Comparison of ENCODE assay signal across 23 mouse cellular contexts in the genomic region with DNA sequence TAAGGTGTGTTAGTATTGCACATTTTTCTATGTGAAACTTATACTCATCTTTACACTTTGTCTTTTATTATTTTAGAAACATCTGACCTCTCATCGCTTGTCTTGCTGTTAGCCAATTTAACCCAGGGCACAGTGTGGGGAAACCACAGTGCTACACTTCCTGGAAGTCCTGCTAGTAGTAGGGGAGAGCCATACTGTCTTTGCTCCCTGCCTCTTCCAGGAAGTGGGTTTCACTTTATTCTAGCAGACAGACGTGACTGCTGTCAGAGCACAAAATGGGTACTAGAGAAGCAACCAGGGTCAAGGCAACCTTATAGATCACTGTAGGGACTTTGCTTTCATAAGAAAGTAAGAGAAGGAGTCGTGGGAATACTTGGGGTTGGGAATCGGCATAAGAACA. TPM values are rescaled to one million over a fixed set of nuclear protein-coding genes. Genes with fewer than 3 reads are reported as not detected.
DNase-seq lines count a peak whose midpoint lies in the region; ATAC-seq and TF ChIP-seq lines count a peak whose summit lies in the region.
"Had no signal": no experiment of that assay in that cellular context is flagged by ENCODE, and none has a peak within 500 bp of the region (broad histone marks: within the 10 kb centered on the region; RNA-seq: fewer than 3 reads in every experiment).

No protein-coding gene starts in this region.

- no peaks in the 10 kb centered on the region for H3K4me1 ChIP-seq in kidney, embryonic 14.5 days (ENCODE audit: control insufficient read depth, insufficient read depth, low read length)
- H3K4me1 ChIP-seq: embryonic facial prominence, embryonic 10.5 days; forebrain, embryonic 13.5 days; heart, embryonic 15.5 days; limb, embryonic 13.5 days; midbrain, embryonic 12.5 days had no signal

- H3K79me2 ChIP-seq in myocyte (ENCODE audit: control insufficient read depth, insufficient read depth), result no peaks in the 10 kb centered on the region

- no peak overlapping the region for H3ac ChIP-seq in myocyte (ENCODE audit: control insufficient read depth, insufficient read length)

- H3K4me3 ChIP-seq in myocyte, result no peak overlapping the region
- no peak overlapping the region for H3K4me3 ChIP-seq in kidney, embryonic 14.5 days (ENCODE audit: low read length)
- H3K4me3 ChIP-seq: embryonic facial prominence, embryonic 10.5 days; forebrain, embryonic 13.5 days; heart, embryonic 15.5 days; limb, embryonic 13.5 days; midbrain, embryonic 12.5 days had no signal

- no peaks in the 10 kb centered on the region for H3K9me3 ChIP-seq in kidney, embryonic 14.5 days (ENCODE audit: control insufficient read depth, low read length)
- H3K9me3 ChIP-seq: embryonic facial prominence, embryonic 10.5 days; forebrain, embryonic 13.5 days; heart, embryonic 15.5 days; limb, embryonic 13.5 days; midbrain, embryonic 12.5 days had no signal

- TF ChIP-seq POLR2A in myocyte (IDR thresholded peaks at IDR 0.05; ENCODE audit: insufficient read length, low read depth), result no peak

- H3K27ac ChIP-seq in kidney, embryonic 14.5 days (ENCODE audit: low read depth, low read length), result no peak overlapping the region
- H3K27ac ChIP-seq: embryonic facial prominence, embryonic 10.5 days; forebrain, embryonic 13.5 days; heart, embryonic 15.5 days; limb, embryonic 13.5 days; liver, embryonic 14.5 days; macrophage; midbrain, embryonic 12.5 days had no signal

- no peak for ATAC-seq in kidney, embryonic 14.5 days (ENCODE audit: low FRiP score, low TSS enrichment)
- ATAC-seq: forebrain, embryonic 13.5 days; hindbrain, embryonic 16.5 days had no signal

- peaks cover 25% of the 10 kb centered on the region for H3K27me3 ChIP-seq in myocyte (ENCODE audit: control insufficient read depth, insufficient read depth, insufficient read length)
- H3K27me3 ChIP-seq in kidney, embryonic 14.5 days (ENCODE audit: control insufficient read depth, insufficient read depth, low read length), result no peaks in the 10 kb centered on the region
- H3K27me3 ChIP-seq: forebrain, embryonic 13.5 days; limb, embryonic 13.5 days had no signal

- no peak overlapping the region for H3K9ac ChIP-seq in kidney, embryonic 14.5 days (ENCODE audit: low read depth, low read length)
- H3K9ac ChIP-seq: forebrain, embryonic 13.5 days; heart, embryonic 15.5 days; limb, embryonic 13.5 days; liver, embryonic 14.5 days; midbrain, embryonic 12.5 days had no signal

- peak; percentile 67 for DNase-seq in CD4-positive, CD25-positive, alpha-beta regulatory T cell, adult 2 months (ENCODE audit: low read depth, low spot score)
- peak; percentile 61 for DNase-seq in T-cell, adult 2 months (ENCODE audit: low spot score)
- peak; percentile 47 to 49 for DNase-seq in thymus, postnatal 10 days (ENCODE audit: low spot score in 2 of 2)
- no peak for DNase-seq in urinary bladder, postnatal 4 days (ENCODE audit: low spot score in 2 of 2)
- no peak for DNase-seq in neural tube, embryonic 10.5 days (ENCODE audit: extremely low spot score, low spot score)
- no peak for DNase-seq in right cerebral cortex, postnatal 14 days
- DNase-seq: B cell, adult 2 months; cerebellum, adult 8-10 months; gastrocnemius, postnatal 10 days; heart, postnatal 4 days; kidney, adult 2 months; kidney, postnatal 25 days; layer of hippocampus, adult 9-11 months had no signal

- 58% methylated on average over 4 of the region's 4 CpGs for WGBS in kidney, embryonic 14.5 days

- H3K4me2 ChIP-seq in myocyte (ENCODE audit: low read depth), result peak overlapping the region; percentile 34
- no peak overlapping the region for H3K4me2 ChIP-seq in kidney, embryonic 14.5 days (replicated peaks; ENCODE audit: low read depth, low read length)
- H3K4me2 ChIP-seq: forebrain, embryonic 13.5 days; heart, embryonic 15.5 days; limb, embryonic 13.5 days; midbrain, embryonic 12.5 days had no signal

- no peaks in the 10 kb centered on the region for H3K36me3 ChIP-seq in myocyte (ENCODE audit: control insufficient read depth, insufficient read depth)
- no peaks in the 10 kb centered on the region for H3K36me3 ChIP-seq in kidney, embryonic 14.5 days (ENCODE audit: control insufficient read depth, insufficient read depth, low read length)
- H3K36me3 ChIP-seq: embryonic facial prominence, embryonic 10.5 days; heart, embryonic 15.5 days; limb, embryonic 13.5 days; midbrain, embryonic 12.5 days had no signal

TF ChIP-seq in myocyte, 11 proteins besides CTCF, POLR2A, EP300 and RAD21:
- no peak for TF ChIP-seq SRF (IDR thresholded peaks at IDR 0.05; ENCODE audit: control insufficient read depth, insufficient read length, low read depth)
- TF ChIP-seq MAX (IDR thresholded peaks at IDR 0.05; ENCODE audit: low read depth), result no peak
- TF ChIP-seq TCF3 (IDR thresholded peaks at IDR 0.05; ENCODE audit: insufficient read length, low read depth), result no peak
- no peak for TF ChIP-seq REST (IDR thresholded peaks at IDR 0.05; ENCODE audit: insufficient read depth, insufficient read length)
- TF ChIP-seq USF1 (IDR thresholded peaks at IDR 0.05; ENCODE audit: low read depth), result no peak
- TF ChIP-seq CEBPB (IDR thresholded peaks at IDR 0.05; ENCODE audit: insufficient read depth, poor library complexity, severe bottlenecking), result no peak
- TF ChIP-seq POLR2AphosphoS2 (IDR thresholded peaks at IDR 0.05; ENCODE audit: insufficient read length, low read depth), result no peak
- no peak for TF ChIP-seq TCF12 (IDR thresholded peaks at IDR 0.05; ENCODE audit: insufficient read depth, poor library complexity, severe bottlenecking)
- TF ChIP-seq MYOD1 (IDR thresholded peaks at IDR 0.05; ENCODE audit: control insufficient read depth in 1 of 3, insufficient read length in 2 of 3, low read depth in 2 of 3), result no peak
- no peak for TF ChIP-seq MYOG (IDR thresholded peaks at IDR 0.05; ENCODE audit: control insufficient read depth in 1 of 3, insufficient read depth in 1 of 3, insufficient read length in 2 of 3, low read depth in 2 of 3)
- no peak for TF ChIP-seq E2F4 (IDR thresholded peaks at IDR 0.05; ENCODE audit: insufficient read depth)
TF ChIP-seq in myocyte: peak in this region for 0.

RNA-seq across cellular contexts. Expression of a gene that starts 7.0 kb away (rescaled TPM):
- polyA plus RNA-seq in myocyte (2012; fragmentation: generic; extraction: Trizol), result 12.0 TPM
- 19.6 and 23.3 TPM in 2 replicates for polyA plus RNA-seq in kidney, embryonic 14.5 days (2014; fragmentation: Nextera tagmentation; extraction: Ambion mirVana)

RNA-seq across cellular contexts. Expression of a gene that starts 41.6 kb away (rescaled TPM):
- polyA plus RNA-seq in myocyte (2012; fragmentation: generic; extraction: Trizol), result 52.8 TPM
- polyA plus RNA-seq in kidney, embryonic 14.5 days (2014; fragmentation: Nextera tagmentation; extraction: Ambion mirVana), result 31.7 and 36.3 TPM in 2 replicates

RNA-seq across cellular contexts. Expression of a gene that starts 59.2 kb away (rescaled TPM):
- 10.5 TPM for polyA plus RNA-seq in myocyte (2012; fragmentation: generic; extraction: Trizol)
- 0.96 and 1.3 TPM in 2 replicates for polyA plus RNA-seq in kidney, embryonic 14.5 days (2014; fragmentation: Nextera tagmentation; extraction: Ambion mirVana)
- polyA plus RNA-seq: forebrain, embryonic 13.5 days had no signal

Comparison
In these comparisons a context has a peak if more than half of its experiments do, and no peak if none do; other contexts are left out.
1. DNase-seq: peak in CD4-positive, CD25-positive, alpha-beta regulatory T cell, adult 2 months (single experiment), T-cell, adult 2 months (single experiment) and thymus, postnatal 10 days (2 of 2); none in urinary bladder, postnatal 4 days (0 of 2), neural tube, embryonic 10.5 days (single experiment) and right cerebral cortex, postnatal 14 days (single experiment).